Mouse (Mus musculus) embryo, embryonic 9.5 days (tissue): ENCODE measurements around the gene Gmfg.

Experiments
- DNase-seq: peaks from one replicate; pipeline ENCODE4 v3.0.0-alpha.2; 2017; ENCODE audit errors: extremely low spot score

Gmfg gene

GRCm38 (mm10) chr7:28436932-28437570 is at the start of gene Gmfg:
Gene Gmfg, plus strand, starts transcription at chr7:28437447.
- peak; percentile 85 for DNase-seq

GRCm38 (mm10) chr7:28390331-28390730 is 46.9 kb upstream of the Gmfg start:
- no peak for DNase-seq

GRCm38 (mm10) chr7:28392429-28393271 is 44.6 kb upstream of the Gmfg start, which contains the start of the genes Med29 and Paf1:
Gene Med29, minus strand, starts transcription at chr7:28392708.
Gene Paf1, plus strand, starts transcription at chr7:28392951.
- DNase-seq, result peak; percentile 94

GRCm38 (mm10) chr7:28393272-28393951 is 43.8 kb upstream of the Gmfg start:
- no peak for DNase-seq

- DNase-seq, result no peak
Observed at GRCm38 (mm10) chr7:28395425-28395824, 41.8 kb upstream of the Gmfg start.

GRCm38 (mm10) chr7:28398000-28398399 is 39.2 kb upstream of the Gmfg start:
- no peak for DNase-seq

- no peak for DNase-seq
Observed at GRCm38 (mm10) chr7:28398696-28399340, 38.4 kb upstream of the Gmfg start.

- no peak for DNase-seq
Observed at GRCm38 (mm10) chr7:28401030-28401429, 36.2 kb upstream of the Gmfg start.

GRCm38 (mm10) chr7:28401942-28402341 is 35.3 kb upstream of the Gmfg start:
- no peak for DNase-seq

GRCm38 (mm10) chr7:28410841-28411475 is 26.3 kb upstream of the Gmfg start:
- DNase-seq, result no peak

- DNase-seq, result no peak
Observed at GRCm38 (mm10) chr7:28412826-28413225, 24.4 kb upstream of the Gmfg start.

GRCm38 (mm10) chr7:28417368-28417767 is 19.9 kb upstream of the Gmfg start:
- no peak for DNase-seq

GRCm38 (mm10) chr7:28418096-28418670 is 19.1 kb upstream of the Gmfg start:
- no peak for DNase-seq

- DNase-seq, result no peak
Observed at GRCm38 (mm10) chr7:28419416-28419815, 17.8 kb upstream of the Gmfg start.

- DNase-seq, result no peak
Observed at GRCm38 (mm10) chr7:28423018-28423417, 14.2 kb upstream of the Gmfg start.

GRCm38 (mm10) chr7:28427738-28428137 is 9.5 kb upstream of the Gmfg start:
- DNase-seq, result no peak

GRCm38 (mm10) chr7:28430512-28430911 is 6.7 kb upstream of the Gmfg start:
- DNase-seq, result no peak

GRCm38 (mm10) chr7:28432252-28432651 is 5.0 kb upstream of the Gmfg start:
- no peak for DNase-seq

GRCm38 (mm10) chr7:28435660-28436259 is 1.5 kb upstream of the Gmfg start:
- peak; percentile 43 for DNase-seq

GRCm38 (mm10) chr7:28436271-28436904 is 859 bp upstream of the Gmfg start:
- DNase-seq, result peak; percentile 100
